Mouse (Mus musculus) ES-Bruce4 (cell line): Measurements from ENCODE around the gene Rae1.

Experiments
- CTCF ChIP-seq: IDR thresholded peaks from one replicate; pipeline ENCODE4 v1.8.1; 2011; ENCODE audit warnings: low read depth, low read length
- POLR2A ChIP-seq: IDR thresholded peaks from one replicate; pipeline ENCODE4 v1.8.1; 2011; ENCODE audit warnings: low read length; ENCODE audit not compliant: insufficient read depth

- no peak for TF ChIP-seq POLR2A
- TF ChIP-seq CTCF = no peak
Observed at GRCm38 (mm10) chr2:173050604-173051382, 50.9 kb downstream of the Rae1 start.
